Mouse (Mus musculus) MEL-GATA-1-ER (cell line): Measurements from ENCODE around the gene Wdr11.

ENCODE experiments used
- DNase-seq: peaks from one replicate; pipeline ENCODE4 v3.0.0-alpha.2; 2012; ENCODE audit warnings: low read depth; ENCODE audit errors: extremely low read depth

The Wdr11 gene

GRCm38 (mm10) chr7:129652901-129653460, 61.3 kb downstream of the Wdr11 start:
- no peak for DNase-seq

GRCm38 (mm10) chr7:129653791-129654271, 62.2 kb downstream of the Wdr11 start:
- DNase-seq = no peak

- no peak for DNase-seq
Measured at GRCm38 (mm10) chr7:129654923-129655322, 63.3 kb downstream of the Wdr11 start.

GRCm38 (mm10) chr7:129655604-129656226, 64.1 kb downstream of the Wdr11 start:
- no peak for DNase-seq

GRCm38 (mm10) chr7:129657867-129658266, 66.2 kb downstream of the Wdr11 start:
- DNase-seq = no peak

- DNase-seq = no peak
Measured at GRCm38 (mm10) chr7:129659755-129660154, 68.1 kb downstream of the Wdr11 start.

- no peak for DNase-seq
Measured at GRCm38 (mm10) chr7:129660546-129660945, 68.9 kb downstream of the Wdr11 start.

- no peak for DNase-seq
Measured at GRCm38 (mm10) chr7:129662051-129662789, 70.6 kb downstream of the Wdr11 start.

- DNase-seq = no peak
Measured at GRCm38 (mm10) chr7:129663781-129664505, 72.3 kb downstream of the Wdr11 start.

- no peak for DNase-seq
Measured at GRCm38 (mm10) chr7:129665411-129665810, 73.7 kb downstream of the Wdr11 start.

GRCm38 (mm10) chr7:129665921-129666320, 74.3 kb downstream of the Wdr11 start:
- DNase-seq = no peak

GRCm38 (mm10) chr7:129666526-129666925, 74.9 kb downstream of the Wdr11 start:
- DNase-seq = no peak

- no peak for DNase-seq
Measured at GRCm38 (mm10) chr7:129670280-129670679, 78.6 kb downstream of the Wdr11 start.

- DNase-seq = no peak
Measured at GRCm38 (mm10) chr7:129671675-129672651, 80.3 kb downstream of the Wdr11 start.

- no peak for DNase-seq
Measured at GRCm38 (mm10) chr7:129673776-129674175, 82.1 kb downstream of the Wdr11 start.

GRCm38 (mm10) chr7:129674558-129674957, 82.9 kb downstream of the Wdr11 start:
- DNase-seq = no peak

- no peak for DNase-seq
Measured at GRCm38 (mm10) chr7:129675852-129676251, 84.2 kb downstream of the Wdr11 start.

GRCm38 (mm10) chr7:129677141-129677540, 85.5 kb downstream of the Wdr11 start:
- no peak for DNase-seq

- no peak for DNase-seq
Measured at GRCm38 (mm10) chr7:129678431-129678830, 86.8 kb downstream of the Wdr11 start.

GRCm38 (mm10) chr7:129678972-129679371, 87.3 kb downstream of the Wdr11 start:
- no peak for DNase-seq
